Mouse (Mus musculus) left cerebral cortex, postnatal 25 days (tissue): Measurements from ENCODE around the gene Shpk. TPM values are rescaled to one million over a fixed set of nuclear protein-coding genes. Genes with fewer than 3 reads are reported as not detected.

Experiments used
- DNase-seq, 2 experiments: peaks; one replicate each; pipeline ENCODE4 v3.0.0; 2022; ENCODE audit warnings: low spot score in 2 of 2, mixed read lengths in 1 of 2
- intact Hi-C: fragments of 180-260 bp; cut with DNase I; formaldehyde crosslinking; loops from one replicate; pipeline ENCODE4 v1.15.1; 2025
- total RNA-seq, 2 experiments: library from RNA; stranded (reverse); gene quantifications; 2 replicates each; pipeline ENCODE4 v1.2.3; 2021

Gene Shpk
- 1 to 10 TPM; 2.0 to 2.7 TPM for total RNA-seq

DNA sequence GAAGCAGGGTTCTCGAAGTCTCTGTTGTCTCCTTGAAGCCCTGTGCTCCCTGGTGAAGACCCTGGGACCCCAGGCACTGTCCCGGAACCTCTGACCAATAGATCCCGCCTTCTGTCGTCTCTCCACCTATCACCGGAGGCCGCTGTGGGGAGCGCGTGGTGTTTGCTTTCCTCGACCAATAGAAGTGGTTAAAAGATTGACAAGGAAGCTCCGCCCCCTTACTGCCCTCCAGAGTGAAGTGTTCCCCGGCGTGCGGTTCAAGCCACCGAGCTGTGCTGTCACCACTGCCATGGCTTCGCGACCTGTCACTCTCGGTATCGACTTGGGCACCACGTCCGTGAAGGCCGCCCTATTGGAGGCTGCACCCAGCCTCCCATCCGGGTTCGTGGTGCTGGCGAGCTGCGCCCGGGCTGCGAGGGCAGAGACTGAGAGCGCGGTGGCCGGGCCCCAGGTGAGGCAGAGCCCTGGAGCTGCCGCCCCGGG lies at the start of gene Shpk:
Gene Shpk, plus strand, starts transcription at position 231 of the 483 bp plus-strand sequence.
- intact Hi-C loops: loop anchor here (2.0 kb wide), 2 partner anchors 22 to 82 kb away; partner anchors contain the start of genes Emc6 and Tax1bp3
- peak; percentile 97 to 98 for DNase-seq

DNA sequence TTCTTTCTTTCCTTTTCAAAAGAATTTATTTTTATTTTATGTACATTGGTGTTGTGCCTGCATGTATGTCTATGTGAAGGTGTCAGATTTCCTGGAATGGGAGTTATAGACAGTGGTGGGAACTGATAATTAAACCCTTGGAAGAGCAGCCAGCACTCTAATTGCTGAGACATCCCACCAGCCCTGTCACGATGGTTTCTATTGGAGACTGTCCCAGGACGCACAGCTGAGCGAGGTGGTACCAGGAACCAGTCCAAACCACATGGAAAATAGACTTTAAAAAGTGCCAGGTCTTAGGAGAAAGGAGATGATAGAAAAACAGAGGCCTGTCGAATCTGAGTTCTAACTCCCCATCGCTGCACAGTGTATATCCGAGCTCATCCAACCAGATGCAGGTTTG lies 44.2 kb upstream of the Shpk start:
- intact Hi-C loops: no loop called here
- DNase-seq: peak in 1 of 2 experiments; percentile 20

DNA sequence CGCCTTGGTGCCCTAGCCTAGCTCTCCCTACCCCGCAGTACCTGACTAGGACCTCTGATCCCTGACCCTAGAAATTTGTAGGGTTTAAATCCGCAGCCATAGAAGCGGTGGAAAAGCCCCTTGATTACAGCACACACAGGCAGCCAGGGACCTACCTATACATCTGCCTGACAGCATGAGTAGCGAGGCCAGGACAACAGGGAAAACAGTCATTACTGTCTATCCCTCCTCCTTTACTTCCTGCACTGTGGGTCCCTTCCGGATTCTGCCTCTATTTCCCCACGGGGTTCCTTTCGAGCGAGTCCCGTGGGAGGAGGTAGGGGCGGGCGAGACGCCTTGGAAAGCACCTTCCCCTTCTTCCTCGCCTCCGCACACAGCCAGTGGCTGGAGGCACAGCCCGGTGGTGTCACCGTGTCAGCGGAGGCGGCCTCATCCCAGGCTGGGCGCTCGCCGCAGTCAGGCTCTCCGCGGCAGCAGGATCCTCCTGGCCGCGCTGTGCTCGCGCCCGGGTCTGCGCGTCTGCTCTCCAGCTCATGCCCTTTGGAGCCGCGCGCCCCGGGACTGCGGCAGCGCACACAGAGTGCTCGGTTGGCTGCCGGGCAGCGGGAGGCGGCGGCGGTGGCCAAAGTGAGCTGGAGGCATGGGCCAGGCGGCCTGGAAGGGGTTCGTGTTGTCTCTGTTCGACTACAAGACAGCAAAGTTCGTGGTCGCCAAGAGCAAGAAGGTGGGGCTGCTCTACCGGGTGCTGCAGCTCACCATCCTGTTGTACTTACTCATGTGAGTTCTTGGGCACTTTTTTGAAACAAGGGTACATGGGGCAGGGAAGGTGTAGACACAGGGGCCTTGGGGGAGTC lies 39.1 kb upstream of the Shpk start, which contains the start of gene P2rx5:
Gene P2rx5, plus strand, starts transcription at position 465 of the 854 bp plus-strand sequence.
- intact Hi-C loops: no loop called here
- DNase-seq: no peak

DNA sequence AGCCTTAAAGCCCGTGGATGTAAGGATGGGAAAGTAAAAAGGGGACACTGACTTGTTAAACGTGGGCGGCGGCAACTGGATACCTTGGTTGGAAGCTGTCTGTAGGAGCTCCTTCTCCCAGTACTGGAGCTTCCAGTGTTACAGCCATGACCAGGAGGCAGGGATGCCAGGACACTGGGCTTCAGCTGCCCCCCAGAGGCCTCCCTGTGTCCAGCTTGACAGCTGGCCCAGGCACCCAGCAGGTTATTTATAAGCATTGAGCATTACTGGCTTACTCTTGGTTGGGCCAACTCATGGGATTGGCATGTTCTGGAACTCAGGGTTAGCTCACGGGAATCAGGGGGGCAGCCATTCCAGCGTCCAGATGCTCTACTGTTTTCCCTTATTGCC lies 38.5 kb upstream of the Shpk start:
- DNase-seq: no peak
- intact Hi-C loops: no loop called here

DNA sequence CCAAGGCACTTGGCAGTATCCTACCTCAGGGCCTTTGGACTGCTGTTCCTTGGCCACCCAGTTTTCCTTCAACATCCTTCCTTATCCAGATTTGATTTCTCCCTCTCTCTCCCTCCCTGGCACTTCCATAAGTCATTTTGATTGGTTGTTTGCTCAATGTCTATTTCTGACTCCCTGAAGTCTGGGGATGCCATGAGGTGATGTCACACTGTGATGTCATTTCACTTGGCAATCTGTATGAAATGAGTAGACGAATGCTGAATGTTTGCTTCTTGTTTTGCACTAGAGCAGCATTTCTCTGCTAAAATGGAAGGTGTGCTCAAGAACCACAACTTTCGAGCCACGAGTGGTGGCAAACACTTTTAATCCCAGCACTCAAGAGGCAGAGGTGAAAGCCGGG lies 37.6 kb upstream of the Shpk start:
- no peak for DNase-seq
- intact Hi-C loops: no loop called here

DNA sequence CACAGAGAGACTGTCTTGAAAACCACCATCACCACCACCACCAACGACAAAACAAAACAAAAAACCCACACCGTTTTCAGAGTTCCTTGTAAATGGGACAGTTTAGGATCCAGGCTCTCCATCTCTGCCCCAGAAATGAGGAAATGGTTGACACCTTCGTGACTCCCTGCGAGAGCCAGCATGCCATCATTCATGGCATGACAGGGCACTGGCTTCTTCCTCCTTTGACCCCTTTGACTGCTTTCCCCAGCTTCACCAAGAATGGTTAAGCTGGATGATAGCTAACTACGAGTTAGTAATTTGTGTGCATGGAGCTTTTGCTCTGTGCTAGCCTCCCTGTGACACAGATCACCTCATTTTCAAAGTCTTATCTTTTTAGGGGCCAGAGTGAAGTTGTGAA lies 37.0 kb upstream of the Shpk start:
- intact Hi-C loops: no loop called here
- DNase-seq: no peak

DNA sequence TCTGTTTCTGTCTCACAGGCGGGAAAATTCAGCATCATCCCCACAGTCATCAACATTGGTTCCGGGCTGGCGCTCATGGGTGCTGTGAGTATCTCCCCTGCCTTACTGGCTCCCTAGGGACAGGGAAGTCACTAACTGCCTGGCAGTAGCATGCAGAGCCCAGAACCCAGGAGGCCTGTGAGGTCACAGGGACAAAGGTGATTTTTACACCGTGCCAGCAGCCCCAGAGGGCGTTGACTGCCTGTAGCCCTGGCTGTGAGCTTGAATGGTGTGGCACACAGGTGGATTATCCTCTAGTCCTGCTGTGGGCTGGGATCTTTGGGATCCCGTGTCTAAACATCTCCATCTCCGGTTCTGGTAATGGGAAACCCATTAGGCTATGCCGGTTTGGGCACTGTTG lies 31.2 kb upstream of the Shpk start:
- intact Hi-C loops: no loop called here

DNA sequence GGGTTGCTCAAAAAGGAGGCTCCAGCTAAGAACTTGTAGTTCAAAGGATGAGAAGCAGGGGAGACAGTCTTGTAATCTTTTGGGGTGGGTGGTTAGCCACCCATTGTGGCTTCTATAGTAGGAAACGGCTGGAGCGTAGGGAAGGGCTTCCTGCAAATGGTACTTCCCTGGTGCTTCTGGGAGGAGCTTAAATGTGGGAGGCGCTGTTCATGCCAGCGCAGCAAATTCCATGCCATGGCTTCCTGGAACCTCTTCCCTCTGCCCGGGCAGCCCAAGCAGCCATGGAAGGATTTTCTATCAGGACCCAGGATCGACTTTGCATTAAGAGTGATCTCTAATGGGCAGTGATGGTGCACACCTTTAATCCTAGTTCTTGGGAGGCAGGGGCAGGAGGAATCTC lies 30.7 kb upstream of the Shpk start:
- intact Hi-C loops: no loop called here
- DNase-seq: no peak

More for the DNA sequence above, 31.2 kb upstream of the Shpk start:
- no peak for DNase-seq

DNA sequence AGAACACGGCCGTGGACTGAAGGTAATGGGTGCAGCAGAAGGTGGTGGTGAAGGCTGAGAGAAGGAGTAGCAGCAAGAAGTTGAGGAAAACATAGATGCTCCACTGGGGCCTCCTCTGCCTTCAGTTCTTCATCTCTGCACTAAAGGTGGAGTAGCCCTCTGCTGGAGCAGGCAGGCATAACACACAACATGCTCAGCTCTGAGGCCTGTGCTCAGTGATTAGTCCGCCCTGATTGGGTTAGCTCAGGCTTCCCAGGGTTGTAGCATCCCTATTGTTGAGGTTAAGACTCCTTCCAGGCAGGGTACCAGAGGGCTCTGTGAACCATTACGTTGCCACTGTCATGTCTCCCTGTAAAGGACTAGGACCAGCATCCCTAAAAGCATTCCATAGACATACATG lies 30.0 kb upstream of the Shpk start:
- intact Hi-C loops: no loop called here
- peak; percentile 49 to 62 for DNase-seq

DNA sequence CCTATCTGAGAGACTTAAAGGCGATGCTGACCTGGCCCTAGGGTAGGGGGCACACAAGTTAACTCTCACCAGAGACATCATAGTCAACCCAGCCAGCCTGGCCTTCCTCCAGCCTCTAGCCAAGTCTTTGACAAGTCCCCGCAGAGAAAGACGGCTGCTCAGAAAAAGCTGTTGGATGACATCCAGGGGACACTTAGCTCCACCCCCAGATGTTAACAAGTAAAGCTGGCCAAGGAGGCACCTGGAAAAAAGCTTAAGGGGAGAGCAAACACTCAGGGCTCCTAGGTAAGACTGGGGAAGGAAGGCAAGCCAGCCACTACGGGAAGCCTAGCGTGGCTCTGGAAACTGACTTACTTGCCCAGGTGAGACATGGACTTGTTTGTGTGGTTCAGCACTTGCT lies 27.1 kb upstream of the Shpk start:
- intact Hi-C loops: no loop called here

DNA sequence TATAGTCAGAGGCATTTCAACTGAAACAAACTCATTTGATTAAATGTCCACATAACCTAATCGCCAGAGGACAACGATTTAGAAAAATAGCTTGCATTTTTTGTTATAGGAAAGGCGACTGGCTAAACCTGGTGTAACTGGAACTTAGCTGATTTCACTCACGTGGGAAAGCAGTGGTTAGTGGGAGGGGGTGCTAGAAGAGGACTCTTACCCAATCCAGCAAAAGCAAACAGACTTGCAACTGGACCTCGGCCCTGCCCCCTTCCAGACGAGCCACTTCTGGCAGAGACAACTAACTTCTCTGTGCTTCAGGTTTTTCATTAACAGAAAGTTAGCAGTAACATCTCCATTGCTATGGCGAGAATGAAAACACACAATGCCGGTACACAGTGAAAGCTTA lies 23.6 kb upstream of the Shpk start:
- intact Hi-C loops: loop anchor here (2.0 kb wide), 1 partner anchor 23 kb away; the partner anchor contains the start of genes Ctns and Shpk
- DNase-seq: no peak

More for the DNA sequence above, 27.1 kb upstream of the Shpk start:
- no peak for DNase-seq

DNA sequence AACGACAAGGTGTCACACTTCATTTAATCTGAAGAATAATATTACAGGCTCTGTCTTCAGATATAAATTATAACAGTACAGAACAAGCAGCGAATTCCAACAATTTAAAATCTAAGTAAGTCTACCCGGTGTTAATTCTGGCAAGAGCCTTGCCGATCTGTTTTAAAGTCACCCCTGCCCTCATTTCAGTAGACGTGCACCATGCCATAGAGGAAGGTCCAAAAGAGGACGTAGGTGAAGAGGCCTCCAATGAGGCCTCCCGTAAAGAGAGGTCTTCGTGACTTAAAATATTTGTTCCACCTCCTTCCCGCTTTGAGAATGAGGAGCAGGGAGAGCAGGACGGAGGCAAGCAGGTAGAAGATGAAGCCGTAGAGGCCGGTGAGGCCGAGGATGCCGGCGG lies 23.1 kb upstream of the Shpk start:
- DNase-seq: no peak
- intact Hi-C loops: loop anchor here (2.0 kb wide), 1 partner anchor 23 kb away; the partner anchor contains the start of genes Ctns and Shpk

DNA sequence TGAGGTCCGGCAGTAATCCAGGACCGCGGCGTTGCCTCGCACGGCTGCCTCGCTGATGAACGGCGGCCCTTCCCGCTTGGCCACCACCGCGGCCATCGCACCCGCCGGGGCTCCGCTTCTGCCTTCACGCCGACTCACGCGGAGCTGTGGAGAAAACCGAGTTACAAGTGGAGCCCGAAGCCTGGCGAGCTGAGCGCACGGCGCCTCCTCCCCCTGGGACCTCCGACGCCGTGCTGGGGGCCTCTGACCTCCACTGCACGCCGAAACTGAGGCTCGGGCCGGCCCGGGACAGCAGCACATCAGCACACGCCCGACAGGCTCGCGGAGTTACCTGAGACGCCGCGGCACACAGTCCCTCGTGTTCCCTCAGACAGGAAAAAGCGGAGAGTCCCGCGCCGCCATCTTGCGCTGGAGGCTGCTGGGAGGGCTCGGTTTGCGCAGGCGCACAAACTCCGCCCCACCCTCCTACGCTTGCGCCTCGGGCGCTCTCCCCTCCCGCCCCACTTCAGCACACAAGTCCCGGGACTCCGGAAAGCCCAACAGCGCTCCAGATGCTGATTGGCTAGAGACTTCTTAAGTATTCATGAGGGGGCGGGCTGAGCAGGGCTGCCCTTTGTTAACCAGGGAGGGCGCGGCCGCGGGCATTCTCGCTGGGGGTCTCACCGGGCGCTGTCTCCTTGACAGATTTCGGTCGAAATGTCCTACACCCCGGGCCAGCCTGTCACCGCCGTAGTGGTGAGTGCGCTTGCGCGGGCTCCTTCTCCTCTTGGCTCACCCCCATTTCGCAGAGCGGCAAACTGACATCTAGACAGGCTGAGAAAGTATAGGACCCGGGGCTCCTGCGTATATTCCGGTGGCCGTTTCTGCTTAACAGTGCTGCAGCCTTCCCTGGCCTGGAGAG lies 22.4 kb upstream of the Shpk start, which contains the start of the genes Emc6 and Tax1bp3:
Gene Emc6, minus strand, starts transcription at position 430 of the 901 bp plus-strand sequence.
Gene Tax1bp3, plus strand, starts transcription at position 476 of the 901 bp plus-strand sequence.
- intact Hi-C loops: loop anchor here (2.0 kb wide), 1 partner anchor 22 kb away; the partner anchor contains the start of genes Ctns and Shpk
- DNase-seq: peak; percentile 94 to 97

DNA sequence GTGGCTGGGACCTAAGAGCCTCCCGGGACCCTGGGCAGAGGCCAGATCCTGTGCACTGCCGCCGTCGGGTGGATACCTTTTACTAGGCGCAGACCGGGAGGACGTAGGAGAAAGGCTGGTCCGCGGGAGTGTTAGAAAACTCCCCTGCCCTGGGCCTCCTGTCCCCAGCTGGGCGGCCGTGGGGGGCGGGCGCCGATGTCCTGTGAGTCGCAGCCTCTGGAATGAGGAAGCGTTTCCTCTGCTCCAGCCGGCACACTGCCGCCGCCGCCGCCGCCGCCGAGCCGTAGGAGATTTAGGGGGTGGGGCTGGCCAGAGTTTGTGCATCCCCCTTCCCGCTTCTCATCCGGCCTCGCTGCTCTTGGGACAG lies 21.8 kb upstream of the Shpk start:
- DNase-seq: peak; percentile 23 to 44
- intact Hi-C loops: loop anchor here (2.0 kb wide), 1 partner anchor 21 kb away; the partner anchor contains the start of genes Ctns and Shpk

DNA sequence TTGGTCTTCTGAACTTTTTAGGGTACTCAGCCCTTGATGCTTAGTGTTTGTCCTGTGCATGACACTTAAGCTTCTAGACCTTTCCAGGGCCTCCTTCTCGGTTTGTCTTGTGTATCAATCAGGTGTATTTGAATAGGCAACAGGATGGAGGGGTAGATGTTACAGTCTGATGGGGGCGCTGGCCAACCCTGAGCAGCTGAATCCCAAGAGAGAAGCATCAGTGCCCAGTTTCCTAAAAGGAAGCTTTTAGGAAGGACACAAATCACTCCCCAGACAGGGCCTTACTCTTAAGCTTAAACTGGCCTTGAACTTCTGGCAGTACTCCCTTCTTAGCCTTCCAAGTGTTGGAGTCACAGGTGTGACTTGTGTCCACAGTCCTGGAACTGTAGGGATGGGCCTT lies 21.4 kb upstream of the Shpk start:
- DNase-seq: no peak
- intact Hi-C loops: loop anchor here (2.0 kb wide), 1 partner anchor 21 kb away; the partner anchor contains the start of genes Ctns and Shpk

DNA sequence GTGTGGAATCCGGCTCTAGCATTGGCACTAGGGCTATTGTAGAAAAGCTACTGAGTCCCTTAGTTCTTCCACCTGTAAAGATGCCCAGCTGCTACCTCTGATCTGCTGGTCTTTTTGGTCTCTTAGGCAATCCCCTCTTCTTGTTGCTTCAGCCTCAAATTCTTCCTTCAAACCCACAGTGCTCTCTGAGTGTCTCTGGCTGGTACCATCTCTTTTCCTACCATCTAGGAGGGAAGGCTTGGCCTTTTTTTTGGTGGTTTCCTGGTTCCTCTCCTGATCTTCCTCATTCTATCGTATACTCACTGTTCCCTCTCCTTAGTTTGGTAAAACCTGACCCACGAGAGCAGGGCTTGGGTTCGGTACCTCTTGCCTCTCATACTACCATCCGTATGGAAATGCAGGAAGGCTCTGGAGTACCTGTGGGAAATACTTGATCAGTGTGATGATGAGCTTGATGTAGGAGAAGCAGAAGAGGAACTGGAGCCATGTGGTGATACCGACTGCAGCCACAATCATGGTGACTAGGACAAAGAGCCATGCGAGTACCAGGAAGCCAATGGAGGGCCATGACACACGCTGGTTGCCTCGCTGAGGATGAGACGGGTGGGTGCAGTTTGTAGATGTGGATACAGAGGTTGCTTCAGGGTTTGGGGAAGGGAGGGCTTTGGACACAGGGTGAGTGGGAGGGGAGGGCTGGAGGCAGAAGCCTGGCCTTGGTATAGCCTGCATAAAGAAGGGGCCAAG lies 13.2 kb upstream of the Shpk start:
- DNase-seq: no peak
- intact Hi-C loops: no loop called here

DNA sequence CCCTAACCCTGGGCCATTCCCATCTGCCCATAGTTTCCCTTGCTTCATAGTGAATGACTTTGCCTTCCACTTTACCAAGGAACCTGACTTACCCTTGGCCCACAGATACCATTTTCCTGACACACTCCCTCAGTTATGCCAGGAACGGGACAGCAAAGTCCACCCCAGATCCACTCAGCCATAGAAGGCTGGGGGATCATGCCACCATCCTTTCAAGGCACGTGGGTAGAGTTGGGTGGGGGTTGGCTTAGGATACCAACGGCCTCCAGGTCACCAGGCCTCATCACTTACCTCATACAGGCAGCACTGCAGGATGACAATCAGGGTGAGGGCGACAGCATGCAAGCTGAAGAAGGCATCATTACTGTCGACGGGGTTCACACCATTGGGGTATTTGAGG lies 12.0 kb upstream of the Shpk start:
- intact Hi-C loops: no loop called here
- DNase-seq: no peak

DNA sequence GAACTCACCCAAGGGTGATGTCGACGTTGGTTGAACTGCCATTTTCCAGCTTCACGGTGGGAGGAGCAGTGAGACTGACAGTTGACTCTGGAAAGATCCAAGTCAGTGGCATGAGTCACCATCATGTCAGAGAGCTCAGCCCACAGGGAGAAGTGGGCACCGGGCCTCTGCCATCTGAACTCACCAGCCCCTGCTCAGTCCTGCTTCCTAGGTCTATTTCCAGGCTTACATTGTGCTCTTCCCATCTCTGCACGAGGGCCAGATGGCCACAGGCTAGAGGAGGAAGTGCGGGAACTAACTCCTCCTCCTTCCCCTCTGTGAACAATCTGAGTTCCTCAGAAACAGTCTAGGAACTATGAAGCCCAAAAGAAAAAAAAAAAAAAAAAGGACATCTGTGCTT lies 6.2 kb upstream of the Shpk start:
- intact Hi-C loops: no loop called here
- peak in 1 of 2 experiments; percentile 24 for DNase-seq

DNA sequence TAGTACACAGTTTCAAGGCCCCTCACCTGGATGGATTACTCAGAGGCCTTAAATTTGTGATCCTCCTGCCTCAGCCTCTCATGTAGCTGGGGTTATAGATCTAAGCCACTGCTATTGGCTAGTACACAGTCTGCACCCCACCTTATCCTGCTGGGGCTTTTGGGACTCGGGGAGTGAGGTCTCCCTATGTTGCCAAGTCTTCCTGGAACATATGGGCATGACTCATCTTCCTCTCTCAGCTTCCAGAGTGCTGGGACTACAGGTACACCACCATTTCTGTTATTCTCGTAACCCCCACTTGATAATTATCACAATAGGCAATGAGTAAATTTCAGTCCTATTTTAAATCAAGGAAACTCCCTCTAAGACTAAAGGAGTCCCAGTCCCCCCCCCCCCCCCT lies 4.8 kb upstream of the Shpk start:
- intact Hi-C loops: no loop called here
- DNase-seq: no peak
